Mouse (Mus musculus) retina, adult 2 months (tissue): ENCODE results near the gene Vamp4.

Experiments used
- DNase-seq: peaks from one replicate; pipeline ENCODE4 v3.0.0-alpha.2; 2012; ENCODE audit warnings: low read depth, low spot score

Vamp4 gene

GRCm38 (mm10) chr1:162570260-162570748 is at the start of gene Vamp4:
Gene Vamp4, plus strand, starts transcription at chr1:162570515.
- peak; percentile 79 for DNase-seq

- no peak for DNase-seq
Measured at GRCm38 (mm10) chr1:162529651-162530050, 40.7 kb upstream of the Vamp4 start.

GRCm38 (mm10) chr1:162530666-162531065 is 39.6 kb upstream of the Vamp4 start:
- DNase-seq: no peak

GRCm38 (mm10) chr1:162531584-162531983 is 38.7 kb upstream of the Vamp4 start:
- DNase-seq: no peak

GRCm38 (mm10) chr1:162532330-162532729 is 38.0 kb upstream of the Vamp4 start:
- DNase-seq: no peak

GRCm38 (mm10) chr1:162533766-162534560 is 36.4 kb upstream of the Vamp4 start:
- no peak for DNase-seq

- no peak for DNase-seq
Measured at GRCm38 (mm10) chr1:162543231-162543630, 27.1 kb upstream of the Vamp4 start.

- DNase-seq: no peak
Measured at GRCm38 (mm10) chr1:162547607-162548006, 22.7 kb upstream of the Vamp4 start.

GRCm38 (mm10) chr1:162548016-162548916 is 22.0 kb upstream of the Vamp4 start, which contains the start of gene Mettl13:
Gene Mettl13, minus strand, starts transcription at chr1:162548551.
- DNase-seq: peak; percentile 84

- DNase-seq: no peak
Measured at GRCm38 (mm10) chr1:162548917-162549613, 21.2 kb upstream of the Vamp4 start.

GRCm38 (mm10) chr1:162549615-162550283 is 20.6 kb upstream of the Vamp4 start:
- no peak for DNase-seq

- DNase-seq: no peak
Measured at GRCm38 (mm10) chr1:162552956-162553355, 17.4 kb upstream of the Vamp4 start.

- DNase-seq: peak; percentile 53
Measured at GRCm38 (mm10) chr1:162554193-162554592, 16.1 kb upstream of the Vamp4 start.

GRCm38 (mm10) chr1:162563236-162563635 is 7.1 kb upstream of the Vamp4 start:
- DNase-seq: no peak

GRCm38 (mm10) chr1:162564992-162565391 is 5.3 kb upstream of the Vamp4 start:
- DNase-seq: no peak

- DNase-seq: no peak
Measured at GRCm38 (mm10) chr1:162567351-162567750, 3.0 kb upstream of the Vamp4 start.

- DNase-seq: no peak
Measured at GRCm38 (mm10) chr1:162570931-162571601, 751 bp downstream of the Vamp4 start.

- DNase-seq: no peak
Measured at GRCm38 (mm10) chr1:162575098-162575497, 4.8 kb downstream of the Vamp4 start.

- no peak for DNase-seq
Measured at GRCm38 (mm10) chr1:162582884-162583283, 12.6 kb downstream of the Vamp4 start.

- no peak for DNase-seq
Measured at GRCm38 (mm10) chr1:162586282-162586681, 16.0 kb downstream of the Vamp4 start.

GRCm38 (mm10) chr1:162588606-162589005 is 18.3 kb downstream of the Vamp4 start:
- DNase-seq: no peak
